Mouse (Mus musculus) bone marrow macrophage, adult 2 months (primary cell): Measurements from ENCODE around the gene Pak2.

Experiments used
- CTCF ChIP-seq: IDR thresholded peaks from 2 replicates; pipeline ENCODE4 v1.5.1; 2012; ENCODE audit warnings: low read depth, mild to moderate bottlenecking, low read length, moderate library complexity
- POLR2A ChIP-seq: IDR thresholded peaks from 2 replicates; pipeline ENCODE4 v1.6.1; 2012; ENCODE audit warnings: mild to moderate bottlenecking, low read depth, low read length, borderline replicate concordance

DNA sequence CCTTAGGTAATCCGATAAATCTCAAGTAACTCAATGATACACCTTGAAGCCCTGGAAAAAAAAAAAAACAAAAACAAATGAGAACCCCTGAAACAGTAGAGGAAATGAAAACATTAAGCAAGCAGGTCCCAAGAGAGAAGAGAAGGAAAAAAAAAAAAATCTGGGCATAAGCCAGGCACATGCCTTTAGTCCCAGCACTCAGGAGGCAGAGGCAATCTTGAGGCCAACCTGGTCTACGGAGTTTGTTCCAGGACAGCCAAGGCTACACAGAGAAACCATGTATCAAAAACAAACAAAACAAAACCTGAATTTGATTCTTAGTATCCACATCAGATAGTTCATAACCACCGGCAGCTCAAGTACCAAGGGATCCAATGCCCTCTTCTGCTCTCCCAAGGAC, 74.4 kb downstream of the Pak2 start:
- TF ChIP-seq POLR2A (no peak), CTCF (no peak)
